Mouse (Mus musculus) adrenal gland, postnatal 10 days (tissue): ENCODE results near the gene Podxl2. TPM values are rescaled to one million over a fixed set of nuclear protein-coding genes. Genes with fewer than 3 reads are reported as not detected.
A peak's percentile ranks its signal among the peaks of the same experiment; 100 is the strongest.

Source experiments
- DNase-seq: peaks from one replicate; pipeline ENCODE4 v3.0.0; 2021; ENCODE audit warnings: mixed read lengths
- total RNA-seq, 2 experiments: library from RNA; stranded (reverse); gene quantifications; 2 replicates each; pipeline ENCODE4 v1.2.3; 2021

Gene Podxl2
- total RNA-seq, 2 experiments from 2014 or later, result 27.8 to 28.3 TPM

DNA sequence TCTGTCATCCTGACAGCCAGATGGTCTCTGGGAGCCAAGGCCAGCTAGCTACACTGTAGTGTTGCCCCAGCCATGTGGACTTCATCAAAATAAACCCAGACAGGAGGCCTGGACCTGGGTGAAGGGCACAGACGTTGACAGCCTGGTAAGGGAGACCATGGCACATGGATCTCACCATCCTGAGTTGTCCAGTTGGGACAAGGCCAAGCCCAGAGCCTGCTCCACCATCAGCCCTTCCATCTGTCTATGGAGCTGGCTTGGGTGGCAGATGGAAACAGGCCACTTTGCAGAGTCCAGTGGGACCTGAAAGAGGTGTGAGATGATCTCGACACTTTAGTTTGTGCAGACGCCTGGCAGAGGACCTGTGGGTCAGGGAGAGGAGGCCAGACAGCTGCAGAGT, 74.1 kb downstream of the Podxl2 start:
- no peak for DNase-seq

DNA sequence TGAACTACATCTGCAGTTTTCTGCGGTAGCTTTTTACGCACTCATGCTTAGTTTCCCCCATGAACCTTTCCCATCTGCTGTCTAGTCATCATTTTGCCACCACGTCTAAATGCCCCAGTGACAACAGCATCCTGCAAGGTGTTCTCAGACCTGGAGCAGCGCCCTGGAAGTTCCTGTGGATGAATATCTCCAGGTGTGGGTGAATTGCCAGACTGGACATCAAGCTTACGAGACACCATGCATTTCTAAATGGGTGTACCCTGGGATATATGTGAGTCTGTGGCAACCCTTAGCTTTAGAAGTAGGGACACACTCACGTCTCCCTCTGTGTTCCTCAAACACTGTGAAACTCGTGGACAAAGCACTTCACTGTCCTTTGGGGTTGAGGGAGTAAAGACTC, 74.7 kb downstream of the Podxl2 start:
- DNase-seq, result no peak

DNA sequence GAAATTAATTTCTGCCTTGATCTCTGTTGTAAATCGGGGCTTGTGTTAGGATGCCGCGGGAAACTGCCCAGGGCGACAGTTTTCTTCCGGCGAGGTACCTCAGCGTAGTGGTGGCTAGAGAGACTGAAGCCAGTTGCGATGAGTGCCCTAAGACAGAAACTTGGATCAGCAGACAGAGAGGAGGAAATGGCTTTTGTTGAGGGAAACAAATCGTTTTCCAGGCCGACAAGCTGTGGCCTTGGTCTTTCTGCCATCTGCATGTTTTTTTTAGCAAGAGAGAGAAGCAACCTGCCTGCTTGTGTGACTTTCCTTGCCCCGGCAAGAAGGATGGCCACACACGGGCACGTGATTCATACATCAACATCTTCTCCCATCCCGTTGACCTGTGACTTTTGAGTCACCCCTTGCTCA, 80.3 kb downstream of the Podxl2 start:
- DNase-seq, result peak; percentile 41

DNA sequence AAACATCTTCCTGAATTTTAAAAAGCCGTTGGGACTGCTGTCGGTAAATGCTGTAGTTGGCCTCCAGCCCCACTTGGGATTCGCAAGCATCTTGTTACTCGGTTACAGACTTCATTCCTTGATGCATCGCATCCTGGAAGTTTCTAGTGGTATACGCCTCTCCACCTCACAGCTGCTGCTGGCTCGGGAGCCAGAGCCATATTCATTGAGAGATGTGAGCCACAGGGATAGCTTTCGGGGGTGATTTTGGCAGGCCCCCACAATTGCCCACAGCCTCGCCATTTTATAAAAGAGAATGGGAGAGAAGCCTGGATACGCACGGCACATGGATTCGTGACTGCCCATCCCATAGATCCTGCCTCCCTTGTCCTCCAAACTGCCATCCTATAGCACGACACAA, 81.0 kb downstream of the Podxl2 start:
- DNase-seq, result no peak

DNA sequence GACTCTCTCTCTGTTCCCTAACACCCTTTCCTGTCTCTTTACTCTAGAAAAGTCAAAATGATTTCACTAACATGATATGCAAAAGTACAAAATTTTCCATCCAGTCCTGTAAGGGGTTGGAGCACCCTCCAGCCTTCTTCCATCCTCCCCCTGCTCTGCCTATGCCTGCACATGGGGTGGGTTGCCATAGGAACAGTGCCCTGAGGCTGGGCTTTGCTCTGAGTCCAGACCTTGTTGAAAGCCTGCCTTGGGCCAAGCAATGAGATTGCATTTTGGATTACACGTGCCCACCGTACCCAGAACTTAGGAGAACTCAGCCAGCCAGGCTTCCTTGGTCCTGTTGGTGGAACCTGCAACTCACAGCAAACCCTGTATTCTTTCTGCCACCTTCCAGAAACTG, 81.6 kb downstream of the Podxl2 start:
- DNase-seq, result peak; percentile 58

Other genes starting within 250 kb of the Podxl2 start
- gene Kbtbd12, start 237.1 kb downstream of the Podxl2 start, total RNA-seq, result 1 to 10 TPM in 1 of 2 experiments, under 1 TPM in 1; 0.99 to 3.5 TPM
- gene Mgll, start 150.6 kb downstream of the Podxl2 start, total RNA-seq, result 100 to 1,000 TPM; 277 to 282 TPM
- 10 to 100 TPM; 21.9 to 30.5 TPM for gene Abtb1, start 33.1 kb downstream of the Podxl2 start, total RNA-seq
- 10 to 100 TPM; 50.0 to 53.5 TPM for gene Mcm2, start 23.7 kb upstream of the Podxl2 start, total RNA-seq
- 10 to 100 TPM; 61.0 to 74.0 TPM for gene Tpra1, start 27.2 kb upstream of the Podxl2 start, total RNA-seq